Mouse (Mus musculus): Measurements from ENCODE around the gene Etl4. TPM values are rescaled to one million over a fixed set of nuclear protein-coding genes. Genes with fewer than 3 reads are reported as not detected.

Gene Etl4
- polyA plus RNA-seq, 1 experiment from 2014 or later: 7.3 TPM

GRCm38 (mm10) chr2:20302517-20302916 lies 392.9 kb downstream of the Etl4 start:
- WGBS: 89% methylated on average over 3 of the region's 3 CpGs
- H3K27me3 ChIP-seq (ENCODE audit: control insufficient read depth, insufficient read depth, low read length): no peaks in the 10 kb centered on the region
- no peak for ATAC-seq (ENCODE audit: low read depth)

GRCm38 (mm10) chr2:20324954-20325353 lies 415.4 kb downstream of the Etl4 start:
- Histone ChIP-seq H3K4me2 (ENCODE audit: low read depth, low read length) (no peak overlapping the region), H3K27me3 (ENCODE audit: control insufficient read depth, insufficient read depth, low read length) (no peaks in the 10 kb centered on the region), H3K27ac (ENCODE audit: low read depth, low read length) (no peak overlapping the region), H3K9me3 (ENCODE audit: control insufficient read depth, low read length) (no peaks in the 10 kb centered on the region), H3K4me3 (ENCODE audit: low read depth, low read length) (no peak overlapping the region), H3K36me3 (ENCODE audit: control insufficient read depth, insufficient read depth, low read length) (no peaks in the 10 kb centered on the region), H3K9ac (replicated peaks; ENCODE audit: low read depth, low read length) (no peak overlapping the region), H3K4me1 (ENCODE audit: control insufficient read depth, insufficient read depth, low read length) (no peaks in the 10 kb centered on the region)
- no peak for ATAC-seq (ENCODE audit: low read depth)
- 33% methylated on average over 1 of the region's 1 CpGs for WGBS

More at GRCm38 (mm10) chr2:20302517-20302916, 392.9 kb downstream of the Etl4 start:
- no peak overlapping the region for H3K27ac ChIP-seq (ENCODE audit: low read depth, low read length)
- no peaks in the 10 kb centered on the region for H3K9me3 ChIP-seq (ENCODE audit: control insufficient read depth, low read length)
- H3K36me3 ChIP-seq (ENCODE audit: control insufficient read depth, insufficient read depth, low read length): no peaks in the 10 kb centered on the region
- H3K4me1 ChIP-seq (ENCODE audit: control insufficient read depth, insufficient read depth, low read length): no peaks in the 10 kb centered on the region
- no peak overlapping the region for H3K4me2 ChIP-seq (ENCODE audit: low read depth, low read length)
- no peak overlapping the region for H3K4me3 ChIP-seq (ENCODE audit: low read depth, low read length)
- no peak overlapping the region for H3K9ac ChIP-seq (replicated peaks; ENCODE audit: low read depth, low read length)

- Histone ChIP-seq H3K27me3 (ENCODE audit: control insufficient read depth, insufficient read depth, low read length) (no peaks in the 10 kb centered on the region), H3K4me1 (ENCODE audit: control insufficient read depth, insufficient read depth, low read length) (no peaks in the 10 kb centered on the region), H3K4me2 (ENCODE audit: low read depth, low read length) (no peak overlapping the region), H3K36me3 (ENCODE audit: control insufficient read depth, insufficient read depth, low read length) (no peaks in the 10 kb centered on the region), H3K27ac (ENCODE audit: low read depth, low read length) (no peak overlapping the region), H3K9me3 (ENCODE audit: control insufficient read depth, low read length) (no peaks in the 10 kb centered on the region), H3K9ac (replicated peaks; ENCODE audit: low read depth, low read length) (no peak overlapping the region), H3K4me3 (ENCODE audit: low read depth, low read length) (no peak overlapping the region)
- 83% methylated on average over 6 of the region's 6 CpGs for WGBS
- ATAC-seq (ENCODE audit: low read depth): no peak
Measured at GRCm38 (mm10) chr2:20336176-20336575, 426.6 kb downstream of the Etl4 start.

DNA sequence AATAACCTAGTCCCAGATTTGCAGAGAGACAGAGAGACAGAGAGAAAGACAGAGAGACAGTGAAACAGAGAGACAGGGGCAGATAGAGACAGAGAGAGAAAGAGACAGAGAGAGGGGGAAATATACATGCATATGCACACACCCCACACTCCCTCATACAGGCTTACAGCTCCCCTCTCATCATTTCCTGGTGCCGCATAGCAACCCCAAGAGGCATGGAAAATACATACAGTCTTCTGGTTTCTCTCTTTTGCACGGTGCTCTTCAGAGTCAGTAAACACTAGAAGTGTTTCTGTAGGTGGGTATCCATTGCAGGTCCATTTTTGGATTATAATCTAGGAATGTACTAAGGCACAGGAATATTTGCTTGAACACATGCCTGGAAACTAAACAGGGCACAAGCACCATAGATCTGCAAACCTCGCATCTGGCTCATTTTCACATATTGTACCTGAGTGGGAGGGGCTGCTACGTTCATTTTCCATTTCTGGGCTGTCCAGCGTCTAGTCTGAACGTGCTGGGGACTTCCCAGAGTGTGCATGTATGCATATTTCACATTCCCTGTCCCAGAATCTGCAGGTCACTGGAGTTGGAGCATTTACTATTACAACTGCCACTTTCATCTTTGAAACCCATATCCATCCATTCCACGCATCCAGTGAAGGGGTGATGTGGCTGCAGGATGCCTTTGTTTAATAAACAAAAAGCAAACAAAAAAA lies 429.6 kb downstream of the Etl4 start:
- ATAC-seq (ENCODE audit: low read depth): no peak
- H3K27me3 ChIP-seq (ENCODE audit: control insufficient read depth, insufficient read depth, low read length): no peaks in the 10 kb centered on the region
- H3K36me3 ChIP-seq (ENCODE audit: control insufficient read depth, insufficient read depth, low read length): no peaks in the 10 kb centered on the region
- H3K4me1 ChIP-seq (ENCODE audit: control insufficient read depth, insufficient read depth, low read length): no peaks in the 10 kb centered on the region
- H3K27ac ChIP-seq (ENCODE audit: low read depth, low read length): no peak overlapping the region
- no peaks in the 10 kb centered on the region for H3K9me3 ChIP-seq (ENCODE audit: control insufficient read depth, low read length)
- H3K4me3 ChIP-seq (ENCODE audit: low read depth, low read length): no peak overlapping the region; the same call in 1 of the 2 replicates
- no peak overlapping the region for H3K9ac ChIP-seq (replicated peaks; ENCODE audit: low read depth, low read length)
- peak overlapping the region; percentile 31; the same call in 1 of the 2 replicates for H3K4me2 ChIP-seq (ENCODE audit: low read depth, low read length)
- 57% methylated on average over 7 of the region's 7 CpGs for WGBS

DNA sequence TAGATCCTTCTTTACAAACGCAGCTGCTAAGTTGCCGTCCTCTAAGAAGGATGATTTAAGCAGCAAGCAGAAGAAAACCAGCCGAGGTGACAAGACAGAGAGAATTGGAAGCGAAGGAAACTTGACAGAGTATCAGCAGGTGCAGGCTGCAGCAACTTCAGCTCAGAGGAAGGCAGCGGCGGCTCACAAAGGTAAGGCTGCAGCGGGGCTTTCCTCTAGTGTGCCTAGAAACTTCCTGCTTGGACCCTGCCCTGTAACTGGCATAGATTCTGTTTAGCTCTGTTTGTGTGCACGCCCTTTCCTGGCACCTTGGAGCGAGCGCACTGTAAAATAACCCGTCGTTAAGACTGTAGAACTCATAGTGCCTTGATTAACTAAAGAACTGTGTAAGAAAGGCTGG lies 430.3 kb downstream of the Etl4 start:
- no peaks in the 10 kb centered on the region for H3K9me3 ChIP-seq (ENCODE audit: control insufficient read depth, low read length)
- no peak overlapping the region for H3K9ac ChIP-seq (replicated peaks; ENCODE audit: low read depth, low read length)
- no peaks in the 10 kb centered on the region for H3K4me1 ChIP-seq (ENCODE audit: control insufficient read depth, insufficient read depth, low read length)
- no peaks in the 10 kb centered on the region for H3K36me3 ChIP-seq (ENCODE audit: control insufficient read depth, insufficient read depth, low read length)
- 21% methylated on average over 12 of the region's 12 CpGs for WGBS
- H3K4me3 ChIP-seq (ENCODE audit: low read depth, low read length): no peak overlapping the region; the same call in 1 of the 2 replicates
- peak overlapping the region; percentile 31 for H3K4me2 ChIP-seq (ENCODE audit: low read depth, low read length)
- no peak for ATAC-seq (ENCODE audit: low read depth)
- no peak overlapping the region for H3K27ac ChIP-seq (ENCODE audit: low read depth, low read length)
- H3K27me3 ChIP-seq (ENCODE audit: control insufficient read depth, insufficient read depth, low read length): no peaks in the 10 kb centered on the region

DNA sequence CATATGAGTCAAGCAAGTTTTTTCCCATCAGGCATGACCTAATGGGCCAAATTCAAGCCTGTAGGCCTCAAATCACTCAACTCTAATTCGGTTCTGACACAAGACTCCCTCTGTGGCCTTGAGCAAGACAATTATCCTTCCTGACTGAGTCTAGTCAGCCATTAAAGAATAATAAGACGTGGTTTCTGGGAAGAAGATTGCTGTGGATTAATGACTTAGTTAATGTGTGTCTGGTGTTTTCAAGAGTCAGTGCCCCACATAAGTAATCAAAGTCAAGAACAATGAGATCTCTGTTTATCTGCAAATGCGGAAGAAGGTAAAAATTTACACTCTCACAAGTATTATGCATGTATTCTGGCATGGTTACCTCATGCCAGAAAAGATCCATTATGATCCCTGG lies 437.3 kb downstream of the Etl4 start:
- Histone ChIP-seq H3K4me2 (ENCODE audit: low read depth, low read length) (no peak overlapping the region), H3K36me3 (ENCODE audit: control insufficient read depth, insufficient read depth, low read length) (no peaks in the 10 kb centered on the region), H3K9me3 (ENCODE audit: control insufficient read depth, low read length) (no peaks in the 10 kb centered on the region), H3K27me3 (ENCODE audit: control insufficient read depth, insufficient read depth, low read length) (no peaks in the 10 kb centered on the region), H3K4me3 (ENCODE audit: low read depth, low read length) (no peak overlapping the region), H3K4me1 (ENCODE audit: control insufficient read depth, insufficient read depth, low read length) (no peaks in the 10 kb centered on the region), H3K27ac (ENCODE audit: low read depth, low read length) (no peak overlapping the region), H3K9ac (replicated peaks; ENCODE audit: low read depth, low read length) (no peak overlapping the region)
- 42% methylated on average over 3 of the region's 3 CpGs for WGBS
- ATAC-seq (ENCODE audit: low read depth): no peak

GRCm38 (mm10) chr2:20349268-20349667 lies 439.7 kb downstream of the Etl4 start:
- no peaks in the 10 kb centered on the region for H3K4me1 ChIP-seq (ENCODE audit: control insufficient read depth, insufficient read depth, low read length)
- no peaks in the 10 kb centered on the region for H3K9me3 ChIP-seq (ENCODE audit: control insufficient read depth, low read length)
- H3K4me3 ChIP-seq (ENCODE audit: low read depth, low read length): no peak overlapping the region
- WGBS: 81% methylated on average over 5 of the region's 5 CpGs
- no peak overlapping the region for H3K9ac ChIP-seq (replicated peaks; ENCODE audit: low read depth, low read length)
- no peaks in the 10 kb centered on the region for H3K36me3 ChIP-seq (ENCODE audit: control insufficient read depth, insufficient read depth, low read length)
- H3K4me2 ChIP-seq (ENCODE audit: low read depth, low read length): no peak overlapping the region
- no peak for ATAC-seq (ENCODE audit: low read depth)
- H3K27me3 ChIP-seq (ENCODE audit: control insufficient read depth, insufficient read depth, low read length): no peaks in the 10 kb centered on the region
- H3K27ac ChIP-seq (ENCODE audit: low read depth, low read length): no peak overlapping the region

- Histone ChIP-seq H3K27ac (ENCODE audit: low read depth, low read length) (no peak overlapping the region), H3K4me1 (ENCODE audit: control insufficient read depth, insufficient read depth, low read length) (no peaks in the 10 kb centered on the region), H3K9me3 (ENCODE audit: control insufficient read depth, low read length) (no peaks in the 10 kb centered on the region), H3K4me3 (ENCODE audit: low read depth, low read length) (no peak overlapping the region), H3K27me3 (ENCODE audit: control insufficient read depth, insufficient read depth, low read length) (no peaks in the 10 kb centered on the region), H3K4me2 (ENCODE audit: low read depth, low read length) (no peak overlapping the region), H3K36me3 (ENCODE audit: control insufficient read depth, insufficient read depth, low read length) (no peaks in the 10 kb centered on the region), H3K9ac (replicated peaks; ENCODE audit: low read depth, low read length) (no peak overlapping the region)
- no peak for ATAC-seq (ENCODE audit: low read depth)
Measured at GRCm38 (mm10) chr2:20352796-20353195, 443.2 kb downstream of the Etl4 start.

- H3K9me3 ChIP-seq (ENCODE audit: control insufficient read depth, low read length): no peaks in the 10 kb centered on the region
- no peak overlapping the region for H3K9ac ChIP-seq (replicated peaks; ENCODE audit: low read depth, low read length)
- no peak overlapping the region for H3K4me2 ChIP-seq (ENCODE audit: low read depth, low read length)
- no peaks in the 10 kb centered on the region for H3K27me3 ChIP-seq (ENCODE audit: control insufficient read depth, insufficient read depth, low read length)
- 89% methylated on average over 2 of the region's 2 CpGs for WGBS
- H3K4me1 ChIP-seq (ENCODE audit: control insufficient read depth, insufficient read depth, low read length): no peaks in the 10 kb centered on the region
- ATAC-seq (ENCODE audit: low read depth): no peak
- no peaks in the 10 kb centered on the region for H3K36me3 ChIP-seq (ENCODE audit: control insufficient read depth, insufficient read depth, low read length)
- H3K27ac ChIP-seq (ENCODE audit: low read depth, low read length): no peak overlapping the region
- no peak overlapping the region for H3K4me3 ChIP-seq (ENCODE audit: low read depth, low read length)
Measured at GRCm38 (mm10) chr2:20377026-20377425, 467.4 kb downstream of the Etl4 start.
